Mouse (Mus musculus) liver, embryonic 12.5 days (tissue): ENCODE measurements around the gene Aatk. TPM values are rescaled to one million over a fixed set of nuclear protein-coding genes. Genes with fewer than 3 reads are reported as not detected.
A peak's percentile ranks its signal among the peaks of the same experiment; 100 is the strongest.

Experiments
- ATAC-seq: fragments of 200-750 bp; cut with Nextera tagmentation; 2 replicates; pipeline ENCODE4 v1.8.0; 2017; ENCODE audit warnings: moderate number of reproducible peaks, mild to moderate bottlenecking, moderate library complexity
- H3K27ac ChIP-seq: fragments of 300-500 bp; sonication (generic); 2 replicates; pipeline ENCODE4 v1.5.1; 2016; ENCODE audit warnings: mild to moderate bottlenecking
- H3K27me3 ChIP-seq: fragments of 300-500 bp; sonication (generic); replicated peaks from 2 replicates; pipeline ENCODE4 v1.6.1; 2016; ENCODE audit warnings: mild to moderate bottlenecking, moderate library complexity
- H3K36me3 ChIP-seq: fragments of 300-500 bp; sonication (generic); 2 replicates; pipeline ENCODE4 v1.6.1; 2016; ENCODE audit warnings: mild to moderate bottlenecking, moderate library complexity
- H3K4me1 ChIP-seq: fragments of 300-500 bp; sonication (generic); 2 replicates; pipeline ENCODE4 v1.6.1; 2016
- H3K4me2 ChIP-seq: fragments of 300-500 bp; sonication (generic); 2 replicates; pipeline ENCODE4 v1.6.1; 2016; ENCODE audit warnings: mild to moderate bottlenecking, moderate library complexity
- H3K4me3 ChIP-seq: fragments of 300-500 bp; sonication (generic); 2 replicates; pipeline ENCODE4 v1.5.1; 2016; ENCODE audit warnings: mild to moderate bottlenecking, moderate library complexity
- H3K9ac ChIP-seq: fragments of 300-500 bp; sonication (generic); 2 replicates; pipeline ENCODE4 v1.6.1; 2016; ENCODE audit warnings: mild to moderate bottlenecking, moderate library complexity
- H3K9me3 ChIP-seq: fragments of 300-500 bp; sonication (generic); replicated peaks from 2 replicates; pipeline ENCODE4 v1.6.1; 2016; ENCODE audit warnings: mild to moderate bottlenecking, moderate library complexity
- WGBS: fragments of 180-500 bp; shearing (Covaris S2); methylation state at CpG from one replicate; pipeline ENCODE4 v1.1.7; 2016; ENCODE audit not compliant: insufficient replicate concordance; 5-methylcytosine and 5-hydroxymethylcytosine counted together
- polyA plus RNA-seq: library from polyadenylated mRNA; unstranded; fragments of >200 nt; fragmentation: Nextera tagmentation; extraction: Ambion mirVana; gene quantifications from 2 replicates; pipeline ENCODE4 v1.2.1, GENCODE M21; 2016

The Aatk gene
- polyA plus RNA-seq, 1 experiment from 2014 or later: 0.49 TPM

DNA sequence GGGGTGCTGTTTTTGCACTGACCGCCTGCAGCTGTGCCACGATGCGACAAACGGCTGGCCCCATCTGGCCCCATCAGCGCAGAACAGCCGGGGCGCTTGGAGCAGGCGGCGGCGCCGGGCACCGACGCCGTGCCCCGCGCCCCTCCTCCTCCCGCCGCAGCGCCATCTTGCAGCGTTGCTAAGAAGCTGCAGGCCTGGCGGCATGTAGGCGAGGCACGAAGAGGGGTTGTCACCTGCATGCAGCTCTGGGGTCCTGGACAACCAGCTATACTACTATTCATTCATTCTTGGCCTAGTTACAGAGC lies 1.2 kb upstream of the Aatk start:
- no peak for ATAC-seq
- Histone ChIP-seq H3K9me3 (no peaks in the 10 kb centered on the region), H3K27me3 (peaks cover 66% of the 10 kb centered on the region), H3K27ac (no peak overlapping the region), H3K9ac (no peak overlapping the region), H3K36me3 (no peaks in the 10 kb centered on the region), H3K4me1 (no peaks in the 10 kb centered on the region), H3K4me3 (no peak overlapping the region; the same call in 1 of the 2 replicates), H3K4me2 (peak overlapping the region; percentile 28; the same call in 1 of the 2 replicates)
- 11% methylated on average over 23 of the region's 23 CpGs for WGBS

DNA sequence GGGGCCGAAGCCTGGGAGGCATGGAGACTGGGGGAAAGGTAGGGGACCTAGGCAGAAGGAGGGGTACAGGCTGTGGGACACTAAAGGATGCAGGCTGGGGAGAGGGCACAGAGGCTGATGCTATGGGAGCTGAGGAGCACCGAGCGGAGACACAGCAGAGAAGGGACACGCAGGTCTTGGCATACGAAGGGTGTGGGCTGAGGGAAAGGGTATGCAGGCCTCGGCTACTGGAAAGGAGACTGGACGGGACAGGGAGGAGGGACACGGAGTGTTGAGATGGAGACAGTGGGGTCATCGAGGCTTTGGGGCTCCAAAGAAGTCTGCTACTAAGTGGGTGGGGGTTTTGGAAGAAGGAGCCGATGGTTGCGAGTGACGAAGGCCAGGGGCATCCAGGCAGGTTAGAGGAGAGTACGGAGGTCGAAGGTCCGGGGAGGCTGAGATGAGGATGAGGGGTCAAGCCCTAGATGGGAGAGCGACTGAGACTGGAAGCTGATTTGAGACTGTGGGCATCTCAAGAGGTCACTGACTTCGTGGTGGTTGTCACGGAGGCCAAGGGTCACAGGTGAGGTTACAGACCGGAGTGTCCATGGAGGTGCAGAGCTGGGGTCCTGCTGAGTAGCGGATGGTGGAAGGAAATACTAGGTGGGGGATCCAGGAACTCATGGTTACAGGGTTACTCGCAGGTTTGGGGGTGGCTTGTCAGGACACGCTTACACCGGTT lies 724 bp upstream of the Aatk start:
- H3K36me3 ChIP-seq: no peaks in the 10 kb centered on the region
- 22% methylated on average over 23 of the region's 23 CpGs for WGBS
- H3K27me3 ChIP-seq: peaks cover 66% of the 10 kb centered on the region
- no peak overlapping the region; the same call in 1 of the 2 replicates for H3K4me3 ChIP-seq
- ATAC-seq: no peak
- no peak overlapping the region for H3K9ac ChIP-seq
- no peaks in the 10 kb centered on the region for H3K9me3 ChIP-seq
- peak overlapping the region; percentile 68 for H3K4me2 ChIP-seq
- H3K4me1 ChIP-seq: no peaks in the 10 kb centered on the region
- H3K27ac ChIP-seq: no peak overlapping the region

DNA sequence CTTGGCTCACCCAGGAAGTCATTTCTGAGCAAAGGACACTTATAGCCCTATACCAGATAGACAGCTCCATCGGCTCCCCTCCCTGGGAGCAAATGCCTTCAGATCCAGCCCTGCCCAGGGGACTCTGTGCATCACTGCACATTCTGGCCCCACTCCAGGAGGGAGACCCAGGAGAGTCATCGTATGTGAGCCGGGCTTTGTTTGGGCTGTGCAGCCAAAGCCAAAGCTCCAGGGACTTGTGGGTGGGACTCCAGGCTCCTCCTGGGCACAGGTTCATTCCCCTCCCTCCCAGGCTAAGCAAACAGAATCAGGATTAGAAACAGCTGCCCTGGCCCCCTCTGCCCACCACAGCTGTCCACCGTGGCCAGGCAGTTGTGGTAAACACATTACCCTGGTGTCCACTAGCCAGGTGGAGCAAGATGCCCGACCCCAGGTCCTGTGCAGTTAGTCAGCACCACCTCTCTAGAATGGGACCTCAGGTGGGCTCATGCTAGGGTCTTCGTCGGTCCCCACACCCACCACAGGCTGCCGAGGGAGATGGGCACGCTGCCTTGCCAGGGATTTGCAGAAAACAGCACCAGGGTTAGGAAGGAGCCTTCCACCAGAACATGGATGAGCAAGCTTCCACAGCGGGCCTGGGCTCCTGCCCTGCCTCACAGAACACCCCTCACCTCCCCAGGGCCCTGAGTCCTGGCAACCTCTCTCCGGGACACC lies 971 bp downstream of the Aatk start:
- no peak overlapping the region for H3K4me3 ChIP-seq

DNA sequence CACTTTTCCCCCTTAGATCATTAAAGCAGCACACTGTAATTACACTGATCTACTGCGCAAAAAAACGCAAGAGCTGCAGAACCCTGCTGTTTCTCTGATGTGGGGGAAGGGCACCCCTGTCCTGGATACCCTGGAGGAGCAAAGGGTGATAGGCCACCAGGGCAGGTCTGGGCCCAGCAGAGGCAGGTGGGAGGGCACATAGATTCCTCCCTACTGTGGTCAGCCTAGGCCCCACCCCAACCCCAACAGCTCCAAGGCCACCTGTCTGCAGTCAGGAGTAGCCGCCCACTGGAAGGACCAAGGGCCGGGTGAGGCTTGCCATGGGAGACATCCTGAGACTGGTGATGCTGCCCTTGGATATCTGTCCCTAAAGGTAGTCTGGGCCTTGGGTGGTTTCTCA lies 1.6 kb downstream of the Aatk start:
- 58% methylated on average over 4 of the region's 4 CpGs for WGBS
- H3K4me3 ChIP-seq: no peak overlapping the region
- peaks cover 13% of the 10 kb centered on the region for H3K4me1 ChIP-seq
- H3K27ac ChIP-seq: no peak overlapping the region
- H3K9me3 ChIP-seq: no peaks in the 10 kb centered on the region
- H3K4me2 ChIP-seq: no peak overlapping the region
- H3K9ac ChIP-seq: no peak overlapping the region
- no peak for ATAC-seq
- H3K36me3 ChIP-seq: no peaks in the 10 kb centered on the region
- H3K27me3 ChIP-seq: peaks cover 58% of the 10 kb centered on the region

More for the DNA sequence above, 971 bp downstream of the Aatk start:
- ATAC-seq: no peak
- Histone ChIP-seq H3K36me3 (no peaks in the 10 kb centered on the region), H3K27me3 (peaks cover 61% of the 10 kb centered on the region), H3K27ac (no peak overlapping the region), H3K4me1 (peaks cover 13% of the 10 kb centered on the region), H3K9me3 (no peaks in the 10 kb centered on the region), H3K4me2 (peak overlapping the region; percentile 68; the same call in 1 of the 2 replicates), H3K9ac (no peak overlapping the region)
- WGBS: 55% methylated on average over 11 of the region's 11 CpGs

DNA sequence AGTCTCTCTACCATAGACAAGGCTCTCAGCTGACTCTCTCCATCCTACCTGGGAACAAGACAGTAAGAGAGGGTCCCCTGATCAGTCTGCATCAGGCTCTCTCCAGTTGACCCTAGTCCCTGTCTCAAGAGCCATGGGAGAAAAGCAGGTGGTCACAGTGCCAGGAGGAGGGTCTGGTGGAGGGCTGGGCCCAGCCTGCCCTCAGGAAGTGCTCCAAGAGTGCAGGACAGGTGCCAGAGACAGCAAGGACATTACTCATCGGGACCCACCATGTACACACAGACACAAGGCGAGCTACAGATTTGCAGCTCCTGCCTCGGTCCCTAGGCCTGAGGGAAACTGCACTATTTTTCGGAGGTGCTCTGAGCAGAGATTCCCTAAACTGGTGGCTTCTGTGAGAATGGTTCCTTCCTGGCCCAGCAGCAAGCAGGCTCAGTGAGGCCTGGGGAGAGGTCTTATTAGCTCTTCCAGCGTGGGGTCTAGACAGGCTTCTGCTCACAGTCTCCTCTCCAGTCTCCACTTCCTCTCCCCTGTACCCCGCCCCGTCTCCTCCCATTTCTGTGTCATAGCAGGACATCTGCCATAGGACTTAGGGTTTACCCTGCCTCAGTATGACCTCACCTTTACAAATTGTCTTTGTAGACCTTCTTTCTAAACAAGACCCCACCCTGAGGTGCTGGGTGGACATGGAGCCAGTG lies 4.7 kb downstream of the Aatk start:
- ATAC-seq: no peak; the same call in 1 of the 2 replicates
- Histone ChIP-seq H3K4me3 (no peak overlapping the region), H3K9me3 (no peaks in the 10 kb centered on the region), H3K27me3 (peaks cover 29% of the 10 kb centered on the region), H3K4me2 (no peak overlapping the region), H3K36me3 (no peaks in the 10 kb centered on the region), H3K4me1 (peaks cover 22% of the 10 kb centered on the region), H3K9ac (no peak overlapping the region), H3K27ac (peak overlapping the region; percentile 28; the same call in 1 of the 2 replicates)
- WGBS: 40% methylated on average over 7 of the region's 7 CpGs

DNA sequence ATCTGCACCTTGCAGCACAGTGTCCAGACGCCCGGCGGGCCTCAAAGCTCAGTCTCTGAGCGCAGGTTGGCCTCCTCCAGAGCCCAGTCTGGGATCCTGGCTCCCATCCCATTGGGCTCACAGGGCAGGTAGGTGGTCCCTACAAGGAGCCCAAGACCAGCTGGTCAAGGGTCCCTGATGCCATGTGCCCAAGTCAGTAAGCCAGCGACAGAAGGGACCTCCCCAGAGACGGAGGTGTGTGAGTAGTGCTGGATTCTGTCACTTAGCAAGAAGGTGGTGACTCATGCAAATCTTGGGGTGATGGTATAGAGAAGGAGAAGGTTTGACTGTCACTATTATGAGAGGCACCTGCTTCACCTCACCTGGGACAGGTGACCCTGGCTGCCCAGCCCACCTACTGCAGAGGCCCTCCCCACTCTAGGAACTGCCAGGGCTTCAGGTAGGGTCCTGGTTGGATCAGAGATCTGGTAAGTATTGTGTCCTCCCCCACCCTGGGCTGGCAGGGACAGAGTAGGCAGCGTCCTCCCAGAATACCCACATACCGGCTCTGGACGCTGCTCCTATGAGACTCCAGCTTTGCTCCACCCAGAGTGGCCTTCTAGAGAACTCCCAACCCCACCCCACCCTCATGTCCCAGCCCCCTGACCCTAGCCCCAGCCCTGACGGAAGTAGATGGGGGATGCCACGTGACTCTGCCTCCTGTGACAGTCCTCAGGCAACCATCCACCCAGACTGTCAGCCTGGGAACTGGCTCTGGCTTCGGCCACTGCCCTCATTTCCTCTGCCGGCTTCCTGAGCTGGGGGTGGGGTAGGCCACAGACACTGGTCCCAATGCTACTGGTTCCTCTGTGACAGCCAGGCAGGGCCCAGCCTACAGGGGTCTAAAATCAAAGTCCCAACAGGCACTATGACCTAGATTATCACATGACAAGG lies 5.5 kb downstream of the Aatk start:
- Histone ChIP-seq H3K36me3 (no peaks in the 10 kb centered on the region), H3K27ac (peak overlapping the region; percentile 28; the same call in 1 of the 2 replicates), H3K4me3 (no peak overlapping the region), H3K4me2 (peak overlapping the region; percentile 19), H3K27me3 (peaks cover 20% of the 10 kb centered on the region), H3K4me1 (peaks cover 22% of the 10 kb centered on the region), H3K9ac (no peak overlapping the region), H3K9me3 (no peaks in the 10 kb centered on the region)
- ATAC-seq: peak; percentile 64
- 39% methylated on average over 13 of the region's 13 CpGs for WGBS

DNA sequence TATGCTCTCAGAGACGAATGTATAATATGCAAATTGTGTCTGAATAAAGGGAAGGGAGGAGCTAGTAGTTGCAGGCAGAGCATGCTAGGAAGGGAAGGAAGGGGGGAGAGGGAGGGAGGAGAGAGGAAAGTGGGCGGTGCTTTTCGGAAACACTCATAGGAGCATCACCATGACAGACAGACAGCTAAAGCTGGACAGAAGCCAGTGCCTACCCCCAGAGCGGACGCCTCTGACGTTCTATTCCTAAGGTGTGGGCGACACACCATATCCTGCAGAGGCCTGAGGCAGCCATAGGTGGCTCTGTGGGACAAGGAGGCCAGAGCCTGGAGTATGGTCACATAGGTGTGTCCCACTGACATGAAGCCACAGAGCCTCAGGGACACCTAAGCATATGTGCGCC lies 6.5 kb downstream of the Aatk start:
- H3K9ac ChIP-seq: no peak overlapping the region
- H3K4me1 ChIP-seq: peaks cover 22% of the 10 kb centered on the region
- H3K9me3 ChIP-seq: no peaks in the 10 kb centered on the region
- 35% methylated on average over 8 of the region's 8 CpGs for WGBS
- no peak overlapping the region for H3K27ac ChIP-seq
- peaks cover 10% of the 10 kb centered on the region for H3K27me3 ChIP-seq
- H3K4me2 ChIP-seq: no peak overlapping the region
- no peaks in the 10 kb centered on the region for H3K36me3 ChIP-seq
- no peak overlapping the region for H3K4me3 ChIP-seq
- ATAC-seq: no peak

DNA sequence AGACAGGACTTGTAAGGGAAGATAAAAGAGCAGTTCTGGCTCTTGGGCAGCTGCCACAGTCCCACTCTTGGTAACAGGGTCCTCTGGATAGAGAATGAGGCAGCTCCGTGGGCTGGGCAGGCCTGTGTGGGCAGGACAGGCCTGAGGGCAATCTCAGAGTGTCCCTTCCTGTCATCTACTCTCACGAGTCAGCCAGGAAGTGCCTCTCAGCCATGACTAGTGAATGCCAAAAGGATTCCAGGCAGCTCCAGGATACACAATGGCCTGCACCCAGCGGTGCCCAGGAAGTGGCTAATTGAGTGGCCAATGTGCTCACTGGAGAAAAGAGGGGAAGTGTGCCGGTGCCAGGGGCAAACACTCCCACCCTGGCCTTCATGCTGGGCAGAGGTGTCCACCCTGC lies 7.4 kb downstream of the Aatk start:
- no peak overlapping the region for H3K9ac ChIP-seq
- no peak overlapping the region for H3K4me2 ChIP-seq
- peaks cover 3% of the 10 kb centered on the region; the same call in 1 of the 2 replicates for H3K27me3 ChIP-seq
- H3K27ac ChIP-seq: 0 out of 2 replicates have a peak overlapping the region, but pooled peaks have one; percentile 43
- no peaks in the 10 kb centered on the region for H3K9me3 ChIP-seq
- 19% methylated on average over 4 of the region's 4 CpGs for WGBS
- no peak for ATAC-seq
- no peaks in the 10 kb centered on the region for H3K36me3 ChIP-seq
- H3K4me3 ChIP-seq: no peak overlapping the region
- peaks cover 22% of the 10 kb centered on the region for H3K4me1 ChIP-seq

DNA sequence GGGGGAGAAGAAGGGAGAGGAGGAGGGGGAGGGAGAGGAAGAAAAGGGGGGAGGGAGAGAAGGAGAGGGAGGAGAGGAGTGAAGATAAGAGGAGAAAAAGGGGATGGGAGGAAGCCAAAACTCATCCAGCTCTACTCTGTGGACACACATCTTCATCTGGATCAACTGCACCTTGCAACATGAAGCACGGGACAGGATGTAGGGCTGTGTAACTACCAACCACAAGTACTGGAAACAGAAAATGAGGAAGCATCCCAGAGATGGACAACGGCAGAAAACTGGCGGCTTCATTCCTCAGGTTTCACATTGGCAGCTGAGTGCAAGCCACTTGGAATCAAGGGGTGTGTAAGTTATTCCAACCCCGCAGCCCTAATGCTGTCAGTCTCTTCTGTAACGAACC lies 12.2 kb downstream of the Aatk start:
- ATAC-seq: no peak

DNA sequence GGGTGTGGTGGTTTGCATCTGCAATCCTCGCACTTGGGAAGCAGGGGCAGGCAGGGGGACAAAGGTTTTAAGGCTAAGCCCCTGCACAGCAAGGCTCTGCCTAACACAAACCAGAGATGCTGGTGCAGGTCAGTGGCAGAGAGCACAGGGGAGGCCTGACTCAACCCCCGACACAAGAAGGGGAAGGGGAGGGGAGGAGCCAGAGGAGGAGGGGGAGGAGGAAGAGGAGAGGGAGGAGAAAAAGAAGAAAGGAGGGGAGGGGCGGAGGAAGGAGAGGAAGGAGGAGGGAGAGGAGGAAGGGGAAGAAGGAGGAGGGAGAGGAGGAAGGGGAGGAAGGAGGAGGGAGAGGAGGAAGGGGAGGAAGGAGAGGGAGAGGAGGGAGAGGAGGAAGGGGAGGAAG lies 12.7 kb downstream of the Aatk start:
- Histone ChIP-seq H3K4me1 (peaks cover 14% of the 10 kb centered on the region; the same call in 1 of the 2 replicates), H3K27ac (no peak overlapping the region), H3K4me2 (no peak overlapping the region), H3K36me3 (no peaks in the 10 kb centered on the region), H3K9me3 (no peaks in the 10 kb centered on the region), H3K9ac (no peak overlapping the region), H3K27me3 (no peaks in the 10 kb centered on the region; the same call in 1 of the 2 replicates), H3K4me3 (no peak overlapping the region)
- WGBS: 32% methylated on average over 3 of the region's 3 CpGs
- ATAC-seq: no peak

More for the DNA sequence above, 12.2 kb downstream of the Aatk start:
- WGBS: 36% methylated on average over 5 of the region's 5 CpGs
- H3K9ac ChIP-seq: no peak overlapping the region
- no peak overlapping the region for H3K27ac ChIP-seq
- H3K27me3 ChIP-seq: no peaks in the 10 kb centered on the region; the same call in 1 of the 2 replicates
- no peak overlapping the region for H3K4me3 ChIP-seq
- H3K9me3 ChIP-seq: no peaks in the 10 kb centered on the region
- H3K4me2 ChIP-seq: no peak overlapping the region
- no peaks in the 10 kb centered on the region for H3K36me3 ChIP-seq
- peaks cover 14% of the 10 kb centered on the region; the same call in 1 of the 2 replicates for H3K4me1 ChIP-seq

DNA sequence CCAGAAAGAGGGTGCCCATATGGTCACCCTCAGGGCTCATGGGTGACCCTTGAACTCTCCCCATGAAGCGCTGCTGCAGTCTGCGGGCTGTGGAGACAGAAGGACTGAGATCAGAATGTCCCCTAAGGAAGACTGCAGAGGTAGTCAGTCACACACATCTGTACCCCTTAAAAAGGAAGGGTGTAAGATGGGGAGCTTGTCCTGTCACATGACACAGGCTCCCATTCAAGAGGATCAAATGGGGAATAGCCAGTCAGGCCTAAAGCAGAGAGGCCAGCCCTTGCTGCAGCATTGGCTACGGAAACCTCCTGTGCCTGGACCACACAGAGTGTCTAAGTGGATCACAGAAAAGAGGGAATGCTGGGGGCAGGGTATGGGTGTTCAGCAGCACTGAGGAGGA lies 13.5 kb downstream of the Aatk start:
- Histone ChIP-seq H3K4me1 (peaks cover 14% of the 10 kb centered on the region; the same call in 1 of the 2 replicates), H3K9ac (no peak overlapping the region), H3K27me3 (no peaks in the 10 kb centered on the region), H3K4me2 (no peak overlapping the region), H3K4me3 (no peak overlapping the region), H3K27ac (no peak overlapping the region), H3K9me3 (no peaks in the 10 kb centered on the region), H3K36me3 (no peaks in the 10 kb centered on the region)
- ATAC-seq: no peak
- WGBS: 64% methylated on average over 3 of the region's 3 CpGs
